Mouse (Mus musculus): ENCODE measurements at regions not wholly inside any gene's neighbourhood (a gene's known extent, or its start where the extent isn't known, plus 50 kb on each side); places are given as distances from the start of the nearest gene placed in this dataset.

DNA sequence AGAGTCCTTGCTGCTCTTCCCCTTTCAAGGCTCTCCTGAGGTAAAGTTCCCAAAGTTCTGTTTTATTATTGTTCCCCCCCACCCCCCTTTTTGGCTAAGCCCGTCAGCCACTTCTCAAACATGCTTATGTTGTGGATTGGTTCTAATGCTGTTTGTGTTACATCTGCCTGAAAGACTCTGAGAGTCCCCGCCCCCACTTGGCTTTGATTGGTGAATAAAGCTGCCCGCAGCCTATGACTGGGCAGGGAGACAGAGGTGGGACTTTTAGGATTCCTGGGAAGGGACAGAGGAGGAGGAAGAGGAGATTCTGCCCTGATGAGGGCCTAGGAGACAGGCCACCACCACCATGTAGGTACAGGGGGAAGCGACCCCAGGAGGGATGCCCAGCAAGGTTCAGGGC lies 78.3 kb upstream of the Wdfy3 start:
- no peak for TF ChIP-seq ZC3H11A (IDR thresholded peaks at IDR 0.05; ENCODE audit: borderline replicate concordance, low read depth, low read length)
- no peak for TF ChIP-seq HCFC1 (IDR thresholded peaks at IDR 0.05; ENCODE audit: borderline replicate concordance, insufficient read depth, low read length)
- no peak for TF ChIP-seq MAFK (IDR thresholded peaks at IDR 0.05; ENCODE audit: insufficient read depth, low read depth, low read length)
- no peak for TF ChIP-seq ZNF384 (IDR thresholded peaks at IDR 0.05; ENCODE audit: low read depth, low read length)
